Mouse (Mus musculus) activated CD4-positive, CD25-positive, alpha-beta regulatory T cell, adult 9 weeks (primary cell): Measurements from ENCODE around the gene Galnt11. TPM values are rescaled to one million over a fixed set of nuclear protein-coding genes. Genes with fewer than 3 reads are reported as not detected.

Source experiments
- polyA plus RNA-seq: library from polyadenylated mRNA; unstranded; fragments of 100-300 nt; shearing (Covaris generic); gene quantifications from one replicate; pipeline ENCODE4 v1.2.1, GENCODE M21; 2017

The Galnt11 gene
- 7.6 TPM for polyA plus RNA-seq

GRCm38 (mm10) chr5:25221604-25222003, at the start of gene Galnt11:
TSS of gene Galnt11 (plus strand) at chr5:25221904.

GRCm38 (mm10) chr5:25181004-25181531, 40.6 kb upstream of the Galnt11 start, which contains the start of gene Galntl5:
TSS of gene Galntl5 (plus strand) at chr5:25181460.

GRCm38 (mm10) chr5:25222752-25223702, 1.3 kb downstream of the Galnt11 start, which contains the start of gene E130116L18Rik:
TSS of gene E130116L18Rik (minus strand) at chr5:25223153.

Other genes starting within 250 kb of the Galnt11 start
- gene Prkag2, start 121.3 kb upstream of the Galnt11 start, polyA plus RNA-seq = 35.2 TPM
- not detected for gene Galntl5, start 40.4 kb upstream of the Galnt11 start, polyA plus RNA-seq
- gene E130116L18Rik, start 1.2 kb downstream of the Galnt11 start, polyA plus RNA-seq = not detected